Mouse (Mus musculus): ENCODE results near the gene Mkrn1. TPM values are rescaled to one million over a fixed set of nuclear protein-coding genes. Genes with fewer than 3 reads are reported as not detected.
"Not testable (repeated sequence)": the region's sequence is repeated elsewhere in the genome, so short reads cannot be mapped to it uniquely, and the experiment has no call there.

Mkrn1 gene
- polyA plus RNA-seq, 1 experiment from 2014 or later, result 66.8 TPM

GRCm38 (mm10) chr6:39442786-39443287 is 22.6 kb upstream of the Mkrn1 start:
- Histone ChIP-seq H3K27me3 (ENCODE audit: insufficient read depth, low read length) (no peaks in the 10 kb centered on the region), H3K4me2 (ENCODE audit: low read length) (no peak overlapping the region), H3K4me1 (replicated peaks; ENCODE audit: insufficient read depth, low read length) (no peaks in the 10 kb centered on the region), H3K27ac (no peak overlapping the region), H3K9ac (ENCODE audit: low read depth, low read length) (no peak overlapping the region), H3K36me3 (ENCODE audit: insufficient read depth, low read length) (no peaks in the 10 kb centered on the region), H3K9me3 (replicated peaks; ENCODE audit: low read length) (no peaks in the 10 kb centered on the region), H3K4me3 (replicated peaks; ENCODE audit: low read depth, low read length) (no peak overlapping the region)
- ATAC-seq (replicated peaks; ENCODE audit: low FRiP score, low read depth) (no peak), DNase-seq (ENCODE audit: low spot score) (no peak)
- no peak for TF ChIP-seq CTCF (IDR thresholded peaks at IDR 0.05; ENCODE audit: low read depth)

DNA sequence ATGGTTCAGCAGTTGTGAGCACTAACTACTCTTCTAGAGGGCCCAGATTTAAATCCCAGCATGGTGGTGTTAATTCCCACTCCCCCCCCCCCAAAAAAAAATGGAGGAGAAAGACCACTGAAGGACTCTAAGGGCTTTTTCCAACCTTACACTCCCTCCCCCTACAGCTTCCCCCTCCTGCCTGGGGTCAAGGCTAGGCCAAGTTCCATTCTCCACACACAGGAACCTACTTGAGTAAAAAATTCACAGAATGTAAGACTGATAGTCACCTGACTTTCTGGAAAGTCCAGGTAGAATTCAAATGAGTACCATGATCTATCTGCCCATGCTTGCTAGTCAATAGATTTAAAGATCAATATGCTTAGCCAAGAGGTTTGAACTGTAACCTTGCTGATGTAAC is 19.9 kb upstream of the Mkrn1 start:
- no peak overlapping the region for H3K9ac ChIP-seq (ENCODE audit: low read depth, low read length)
- H3K9me3 ChIP-seq (replicated peaks; ENCODE audit: low read length), result no peaks in the 10 kb centered on the region
- H3K4me3 ChIP-seq (replicated peaks; ENCODE audit: low read depth, low read length), result no peak overlapping the region
- DNase-seq (ENCODE audit: low spot score) (no peak), ATAC-seq (replicated peaks; ENCODE audit: low FRiP score, low read depth) (no peak)
- TF ChIP-seq CTCF (IDR thresholded peaks at IDR 0.05; ENCODE audit: low read depth), result no peak
- H3K36me3 ChIP-seq (ENCODE audit: insufficient read depth, low read length), result no peaks in the 10 kb centered on the region
- no peak overlapping the region for H3K4me2 ChIP-seq (ENCODE audit: low read length)
- H3K4me1 ChIP-seq (replicated peaks; ENCODE audit: insufficient read depth, low read length), result no peaks in the 10 kb centered on the region
- H3K27me3 ChIP-seq (ENCODE audit: insufficient read depth, low read length), result no peaks in the 10 kb centered on the region
- H3K27ac ChIP-seq, result no peak overlapping the region

- not testable (repeated sequence) for H3K4me2 ChIP-seq (ENCODE audit: low read length); H3K27ac ChIP-seq; H3K4me1 ChIP-seq (replicated peaks; ENCODE audit: insufficient read depth, low read length); H3K9ac ChIP-seq (ENCODE audit: low read depth, low read length); DNase-seq (ENCODE audit: low spot score); H3K9me3 ChIP-seq (replicated peaks; ENCODE audit: low read length); H3K36me3 ChIP-seq (ENCODE audit: insufficient read depth, low read length); H3K4me3 ChIP-seq (replicated peaks; ENCODE audit: low read depth, low read length); H3K27me3 ChIP-seq (ENCODE audit: insufficient read depth, low read length); ATAC-seq (replicated peaks; ENCODE audit: low FRiP score, low read depth)
- WGBS, result 90% methylated on average over 6 of the region's 6 CpGs
Observed at GRCm38 (mm10) chr6:39437519-39437918, 17.3 kb upstream of the Mkrn1 start.

DNA sequence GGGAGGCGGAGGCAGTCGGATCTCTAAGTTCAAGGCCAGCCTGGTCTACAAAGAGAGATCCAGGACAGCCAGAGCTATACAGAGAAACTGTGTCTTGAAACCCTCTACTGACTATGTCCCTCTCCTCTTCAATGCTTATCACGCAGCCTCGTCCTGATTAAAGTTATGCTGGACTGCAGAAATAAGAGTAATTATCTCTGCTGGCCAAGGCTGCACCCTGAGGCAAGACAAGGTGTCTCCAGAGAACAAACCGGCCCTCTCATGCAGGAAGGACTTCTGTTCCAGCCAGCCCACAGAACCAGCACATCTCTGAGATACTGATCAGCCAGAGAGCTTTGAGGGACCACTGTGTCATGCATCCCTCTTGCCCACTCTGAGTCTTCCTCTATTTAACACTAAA is 15.6 kb upstream of the Mkrn1 start:
- WGBS, result 85% methylated on average over 5 of the region's 5 CpGs
- TF ChIP-seq CTCF (IDR thresholded peaks at IDR 0.05; ENCODE audit: low read depth), result no peak
- DNase-seq (ENCODE audit: low spot score) (no peak), ATAC-seq (replicated peaks; ENCODE audit: low FRiP score, low read depth) (no peak)
- Histone ChIP-seq H3K36me3 (ENCODE audit: insufficient read depth, low read length) (no peaks in the 10 kb centered on the region), H3K4me2 (ENCODE audit: low read length) (no peak overlapping the region), H3K4me3 (replicated peaks; ENCODE audit: low read depth, low read length) (no peak overlapping the region), H3K9me3 (replicated peaks; ENCODE audit: low read length) (no peaks in the 10 kb centered on the region), H3K4me1 (replicated peaks; ENCODE audit: insufficient read depth, low read length) (no peaks in the 10 kb centered on the region), H3K27me3 (ENCODE audit: insufficient read depth, low read length) (no peaks in the 10 kb centered on the region), H3K27ac (no peak overlapping the region), H3K9ac (ENCODE audit: low read depth, low read length) (no peak overlapping the region)

- WGBS, result 54% methylated on average over 2 of the region's 2 CpGs
- no peaks in the 10 kb centered on the region for H3K27me3 ChIP-seq (ENCODE audit: insufficient read depth, low read length)
- TF ChIP-seq CTCF (IDR thresholded peaks at IDR 0.05; ENCODE audit: low read depth), result no peak
- ATAC-seq (replicated peaks; ENCODE audit: low FRiP score, low read depth) (no peak), DNase-seq (ENCODE audit: low spot score) (no peak)
- H3K36me3 ChIP-seq (ENCODE audit: insufficient read depth, low read length), result no peaks in the 10 kb centered on the region
- no peaks in the 10 kb centered on the region for H3K9me3 ChIP-seq (replicated peaks; ENCODE audit: low read length)
- no peak overlapping the region for H3K9ac ChIP-seq (ENCODE audit: low read depth, low read length)
- no peaks in the 10 kb centered on the region for H3K4me1 ChIP-seq (replicated peaks; ENCODE audit: insufficient read depth, low read length)
- no peak overlapping the region for H3K4me2 ChIP-seq (ENCODE audit: low read length)
- H3K27ac ChIP-seq, result no peak overlapping the region
- no peak overlapping the region for H3K4me3 ChIP-seq (replicated peaks; ENCODE audit: low read depth, low read length)
Observed at GRCm38 (mm10) chr6:39434886-39435492, 14.7 kb upstream of the Mkrn1 start.

DNA sequence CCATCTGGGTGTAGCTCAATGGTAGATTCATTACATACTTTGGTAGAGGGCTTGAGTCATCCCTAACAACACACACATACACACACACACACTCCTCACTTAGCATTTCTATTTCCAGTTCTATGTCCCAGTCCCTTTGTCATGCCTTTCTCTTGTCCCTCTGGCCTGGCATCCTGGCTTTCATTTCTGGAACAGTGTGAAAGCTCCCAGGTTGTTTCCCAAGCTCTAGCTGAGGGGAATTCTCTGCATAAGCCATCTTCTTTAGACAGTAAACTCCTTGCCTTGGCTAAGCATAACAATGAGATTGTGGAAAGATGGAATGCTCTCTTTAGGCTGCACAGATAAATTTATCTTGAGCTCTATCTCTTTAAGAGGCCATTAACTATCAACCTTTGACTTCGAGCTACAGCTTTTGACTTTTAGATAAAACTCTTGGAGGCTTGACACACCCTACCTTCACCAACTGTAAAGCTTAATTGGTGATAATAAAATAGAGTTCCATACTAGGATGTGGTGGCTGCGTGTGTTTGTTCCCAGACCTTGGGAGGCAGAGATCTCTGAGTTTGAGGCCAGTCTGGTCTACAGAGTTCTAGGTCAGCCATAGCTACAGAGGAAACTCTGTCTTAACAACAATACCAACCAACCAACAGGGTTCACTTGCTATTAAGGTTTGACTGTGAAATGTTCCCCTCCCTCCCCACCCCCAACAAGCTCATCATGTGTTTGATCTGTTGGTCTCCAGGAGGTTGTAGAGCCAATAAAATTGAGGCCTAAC is 14.0 kb upstream of the Mkrn1 start:
- H3K27me3 ChIP-seq (ENCODE audit: insufficient read depth, low read length), result no peaks in the 10 kb centered on the region
- no peaks in the 10 kb centered on the region for H3K36me3 ChIP-seq (ENCODE audit: insufficient read depth, low read length)
- H3K4me3 ChIP-seq (replicated peaks; ENCODE audit: low read depth, low read length), result no peak overlapping the region
- DNase-seq (ENCODE audit: low spot score) (no peak), ATAC-seq (replicated peaks; ENCODE audit: low FRiP score, low read depth) (no peak)
- H3K4me2 ChIP-seq (ENCODE audit: low read length), result no peak overlapping the region
- H3K9me3 ChIP-seq (replicated peaks; ENCODE audit: low read length), result no peaks in the 10 kb centered on the region
- TF ChIP-seq CTCF (IDR thresholded peaks at IDR 0.05; ENCODE audit: low read depth), result no peak
- no peaks in the 10 kb centered on the region for H3K4me1 ChIP-seq (replicated peaks; ENCODE audit: insufficient read depth, low read length)
- WGBS, result 82% methylated on average over 2 of the region's 2 CpGs
- H3K27ac ChIP-seq, result no peak overlapping the region
- no peak overlapping the region for H3K9ac ChIP-seq (ENCODE audit: low read depth, low read length)

Measured in kidney, postnatal 0 days (tissue).